Mouse (Mus musculus): ENCODE results near the gene Epm2aip1. TPM values are rescaled to one million over a fixed set of nuclear protein-coding genes. Genes with fewer than 3 reads are reported as not detected.

The Epm2aip1 gene
- polyA plus RNA-seq, 1 experiment, result 10.1 TPM

- no peaks in the 10 kb centered on the region for H3K4me1 ChIP-seq (ENCODE audit: control insufficient read depth, insufficient read depth, low read length)
- no peak overlapping the region for H3K4me3 ChIP-seq (replicated peaks; ENCODE audit: extremely low read depth, low read depth, low read length)
- WGBS, result 75% methylated on average over 2 of the region's 2 CpGs
- TF ChIP-seq POLR2A (IDR thresholded peaks at IDR 0.05; ENCODE audit: borderline replicate concordance, extremely low read depth, low read depth, low read length) (no peak), CTCF (IDR thresholded peaks at IDR 0.05; ENCODE audit: insufficient read depth, low read length) (no peak)
- no peak for DNase-seq
These were observed 23.6 kb downstream of the Epm2aip1 start for GRCm38 (mm10) chr9:111295323-111295722.

GRCm38 (mm10) chr9:111296433-111296832 is 24.7 kb downstream of the Epm2aip1 start:
- no peak for DNase-seq
- TF ChIP-seq CTCF (IDR thresholded peaks at IDR 0.05; ENCODE audit: insufficient read depth, low read length) (no peak), POLR2A (IDR thresholded peaks at IDR 0.05; ENCODE audit: borderline replicate concordance, extremely low read depth, low read depth, low read length) (no peak)
- H3K4me3 ChIP-seq (replicated peaks; ENCODE audit: extremely low read depth, low read depth, low read length), result no peak overlapping the region
- no peaks in the 10 kb centered on the region for H3K4me1 ChIP-seq (ENCODE audit: control insufficient read depth, insufficient read depth, low read length)
- 60% methylated on average over 7 of the region's 7 CpGs for whole genome bisulfite sequencing

- TF ChIP-seq CTCF (IDR thresholded peaks at IDR 0.05; ENCODE audit: insufficient read depth, low read length) (no peak), POLR2A (IDR thresholded peaks at IDR 0.05; ENCODE audit: borderline replicate concordance, extremely low read depth, low read depth, low read length) (no peak)
- WGBS, result 41% methylated on average over 2 of the region's 2 CpGs
These were observed 26.9 kb downstream of the Epm2aip1 start for GRCm38 (mm10) chr9:111298606-111299005.

GRCm38 (mm10) chr9:111302196-111302831 is 30.6 kb downstream of the Epm2aip1 start:
- 58% methylated on average over 12 of the region's 12 CpGs for WGBS
- no peak overlapping the region for H3K4me3 ChIP-seq (replicated peaks; ENCODE audit: extremely low read depth, low read depth, low read length)
- TF ChIP-seq POLR2A (IDR thresholded peaks at IDR 0.05; ENCODE audit: borderline replicate concordance, extremely low read depth, low read depth, low read length) (no peak), CTCF (IDR thresholded peaks at IDR 0.05; ENCODE audit: insufficient read depth, low read length) (no peak)
- no peak for DNase-seq
- H3K4me1 ChIP-seq (ENCODE audit: control insufficient read depth, insufficient read depth, low read length), result no peaks in the 10 kb centered on the region

More at GRCm38 (mm10) chr9:111298606-111299005, 26.9 kb downstream of the Epm2aip1 start:
- H3K4me1 ChIP-seq (ENCODE audit: control insufficient read depth, insufficient read depth, low read length), result no peaks in the 10 kb centered on the region
- DNase-seq, result no peak
- H3K4me3 ChIP-seq (replicated peaks; ENCODE audit: extremely low read depth, low read depth, low read length), result no peak overlapping the region

- WGBS, result 87% methylated on average over 6 of the region's 6 CpGs
- Histone ChIP-seq H3K4me3 (replicated peaks; ENCODE audit: extremely low read depth, low read depth, low read length) (no peak overlapping the region), H3K4me1 (ENCODE audit: control insufficient read depth, insufficient read depth, low read length) (no peaks in the 10 kb centered on the region)
- no peak for TF ChIP-seq POLR2A (IDR thresholded peaks at IDR 0.05; ENCODE audit: borderline replicate concordance, extremely low read depth, low read depth, low read length)
- no peak for DNase-seq
These were observed 32.3 kb downstream of the Epm2aip1 start for GRCm38 (mm10) chr9:111304036-111304435.

GRCm38 (mm10) chr9:111306142-111306541 is 34.4 kb downstream of the Epm2aip1 start:
- DNase-seq, result no peak
- 71% methylated on average over 7 of the region's 7 CpGs for WGBS
- no peak for TF ChIP-seq POLR2A (IDR thresholded peaks at IDR 0.05; ENCODE audit: borderline replicate concordance, extremely low read depth, low read depth, low read length)
- no peak for TF ChIP-seq CTCF (IDR thresholded peaks at IDR 0.05; ENCODE audit: insufficient read depth, low read length)
- Histone ChIP-seq H3K4me1 (ENCODE audit: control insufficient read depth, insufficient read depth, low read length) (no peaks in the 10 kb centered on the region; the same call in 1 of the 2 replicates), H3K4me3 (replicated peaks; ENCODE audit: extremely low read depth, low read depth, low read length) (no peak overlapping the region)

DNA sequence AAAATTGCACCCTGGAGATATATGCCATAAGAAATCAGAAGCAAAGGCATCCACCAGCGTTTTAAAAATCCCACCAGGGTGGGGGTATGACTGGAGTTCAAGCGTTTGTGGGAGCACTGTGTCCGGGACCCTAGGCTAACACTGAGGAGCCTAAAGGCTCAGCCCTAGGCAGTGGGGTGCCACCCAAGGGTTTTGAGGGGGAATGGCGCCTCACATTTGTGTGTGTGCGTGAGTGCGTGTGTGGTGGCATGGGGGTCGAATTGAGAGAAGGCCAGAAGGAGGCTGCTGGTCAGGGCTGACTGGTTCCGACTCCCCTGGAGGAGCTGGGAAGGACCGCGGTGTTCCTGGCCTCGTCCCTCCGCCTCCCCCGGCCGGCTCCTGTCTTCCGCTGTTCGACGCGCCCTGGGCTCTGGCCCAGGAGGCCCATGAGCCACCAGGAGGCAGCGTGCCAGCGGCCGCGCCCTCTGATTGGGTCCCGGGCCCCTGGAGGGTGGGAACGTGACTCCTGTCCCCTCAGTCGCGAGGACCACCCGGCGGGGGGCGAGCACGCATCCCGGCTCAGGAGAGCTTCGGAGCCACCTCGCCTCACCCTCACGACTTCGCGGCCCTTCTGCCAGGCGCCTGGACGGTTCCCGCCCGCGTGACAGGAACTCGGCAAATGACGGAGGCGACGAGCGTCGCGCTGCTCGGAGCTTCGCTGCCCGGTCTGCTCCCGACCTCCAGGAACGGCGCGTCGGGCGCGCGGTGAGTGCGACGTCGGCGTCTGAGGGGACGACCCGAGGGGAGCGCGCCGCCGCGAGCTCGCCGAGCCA is 39.5 kb downstream of the Epm2aip1 start, which contains the start of gene Trank1:
Trank1 (plus strand) TSS at position 709 of the 812 bp plus-strand sequence.
- H3K4me3 ChIP-seq (replicated peaks; ENCODE audit: extremely low read depth, low read depth, low read length), result no peak within 1 kb of the TSS
- DNase-seq, result no peak
- TF ChIP-seq POLR2A (IDR thresholded peaks at IDR 0.05; ENCODE audit: borderline replicate concordance, extremely low read depth, low read depth, low read length) (no peak), CTCF (IDR thresholded peaks at IDR 0.05; ENCODE audit: insufficient read depth, low read length) (no peak)
- WGBS, result 11% methylated on average over 72 of the region's 72 CpGs
- H3K4me1 ChIP-seq (ENCODE audit: control insufficient read depth, insufficient read depth, low read length), result no peaks in the 10 kb centered on the region; the same call in 1 of the 2 replicates

DNA sequence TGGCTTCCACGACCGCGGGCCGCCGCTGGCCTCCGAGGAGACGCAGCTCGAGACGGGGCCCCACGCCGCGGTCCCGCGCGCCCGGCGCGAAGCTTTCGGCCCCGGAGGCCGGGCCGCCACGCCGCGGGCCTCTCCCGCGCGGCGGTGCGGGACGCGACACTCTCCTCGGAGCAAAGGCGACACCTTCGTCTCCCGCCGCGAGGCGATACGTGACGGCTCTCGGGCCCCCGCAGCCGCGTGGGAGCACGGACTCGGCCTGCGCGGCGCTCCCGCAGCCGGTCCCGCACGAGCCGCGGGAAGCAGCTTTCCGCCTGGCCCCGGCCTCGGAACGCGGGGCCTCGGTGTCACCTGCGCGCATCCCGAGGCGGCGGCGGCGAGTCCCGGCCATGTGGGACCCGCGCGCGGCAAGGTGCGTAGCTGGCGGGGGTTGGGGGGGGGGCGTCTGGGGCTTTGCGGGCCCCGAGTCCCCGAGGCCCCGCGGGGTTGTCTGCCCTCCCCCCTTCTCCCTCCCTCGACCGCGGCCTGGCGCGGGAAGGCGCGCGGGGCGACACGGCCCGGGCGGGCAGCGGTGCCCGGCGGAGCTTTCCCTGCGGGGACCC is 40.2 kb downstream of the Epm2aip1 start:
- DNase-seq, result no peak
- no peak overlapping the region for H3K4me3 ChIP-seq (replicated peaks; ENCODE audit: extremely low read depth, low read depth, low read length)
- no peaks in the 10 kb centered on the region; the same call in 1 of the 2 replicates for H3K4me1 ChIP-seq (ENCODE audit: control insufficient read depth, insufficient read depth, low read length)
- TF ChIP-seq POLR2A (IDR thresholded peaks at IDR 0.05; ENCODE audit: borderline replicate concordance, extremely low read depth, low read depth, low read length) (no peak), CTCF (IDR thresholded peaks at IDR 0.05; ENCODE audit: insufficient read depth, low read length) (no peak)
- 3% methylated on average over 85 of the region's 98 CpGs for WGBS

DNA sequence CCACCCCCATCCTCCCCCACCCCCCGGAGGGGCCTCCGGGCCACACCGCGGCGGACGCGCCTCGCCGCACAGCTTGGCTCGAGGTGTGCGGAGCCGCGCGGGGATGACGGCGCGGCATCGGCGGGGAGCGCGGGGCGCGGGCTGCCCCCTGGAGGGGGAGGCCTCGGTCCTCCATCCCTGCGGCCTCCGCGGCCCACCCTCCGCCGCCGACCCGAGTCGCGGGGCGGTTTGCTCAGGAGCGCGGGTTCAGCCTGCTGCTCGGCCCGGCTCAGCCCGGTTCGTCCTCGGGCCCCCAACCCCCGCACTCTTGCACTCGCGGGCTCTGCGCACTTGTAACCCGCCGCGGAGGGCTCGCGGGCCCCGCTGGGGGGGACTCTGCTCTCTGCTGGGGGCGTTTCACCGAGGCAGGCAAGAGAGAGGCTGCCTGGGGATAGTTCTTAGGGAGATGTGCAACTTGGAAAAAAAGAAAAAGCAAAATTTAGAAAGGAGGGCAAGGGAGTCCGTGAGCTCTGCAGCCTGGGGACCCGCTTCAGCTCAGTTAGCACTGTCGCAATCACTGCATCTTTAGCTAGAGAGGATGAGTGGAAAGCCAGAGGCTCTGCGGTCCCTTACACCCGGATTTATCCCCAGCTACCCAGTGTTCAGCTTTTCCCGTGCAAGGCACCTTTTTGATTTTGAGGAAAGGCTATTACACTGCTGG is 40.9 kb downstream of the Epm2aip1 start:
- WGBS, result 2% methylated on average over 40 of the region's 59 CpGs
- no peak for DNase-seq
- no peak overlapping the region for H3K4me3 ChIP-seq (replicated peaks; ENCODE audit: extremely low read depth, low read depth, low read length)
- TF ChIP-seq POLR2A (IDR thresholded peaks at IDR 0.05; ENCODE audit: borderline replicate concordance, extremely low read depth, low read depth, low read length), result no peak
- no peaks in the 10 kb centered on the region; the same call in 1 of the 2 replicates for H3K4me1 ChIP-seq (ENCODE audit: control insufficient read depth, insufficient read depth, low read length)

Measured in lung, adult 2 months (tissue).